Mouse (Mus musculus) small intestine, adult 2 months (tissue): ENCODE results near the gene Cdk5r1. TPM values are rescaled to one million over a fixed set of nuclear protein-coding genes. Genes with fewer than 3 reads are reported as not detected.

Experiments used
- H3K27ac ChIP-seq: fragments of 200-500 bp; 2 replicates; pipeline ENCODE4 v1.5.1; 2012; ENCODE audit warnings: low read depth, low read length, control low read depth, inconsistent platforms; ENCODE audit not compliant: insufficient read depth
- H3K27me3 ChIP-seq: fragments of 200-500 bp; 2 replicates; pipeline ENCODE4 v1.6.1; 2012; ENCODE audit warnings: mild to moderate bottlenecking, moderate library complexity, low read length, inconsistent platforms; ENCODE audit not compliant: control insufficient read depth, insufficient read depth
- H3K36me3 ChIP-seq: fragments of 200-500 bp; 2 replicates; pipeline ENCODE4 v1.6.1; 2012; ENCODE audit warnings: mild to moderate bottlenecking, low read length, control low read depth, inconsistent platforms; ENCODE audit not compliant: control insufficient read depth, insufficient read depth
- H3K4me1 ChIP-seq: fragments of 200-500 bp; 2 replicates; pipeline ENCODE4 v1.6.1; 2012; ENCODE audit warnings: low read length, inconsistent platforms, mixed read lengths; ENCODE audit not compliant: control insufficient read depth, insufficient read depth, insufficient read length
- H3K4me3 ChIP-seq: fragments of 200-500 bp; 2 replicates; pipeline ENCODE4 v1.5.1; 2012; ENCODE audit warnings: low read depth, mild to moderate bottlenecking, control low read depth, inconsistent platforms, low read length, moderate library complexity
- CTCF ChIP-seq: fragments of 200-500 bp; IDR thresholded peaks from 2 replicates; pipeline ENCODE4 v1.5.1; 2012; ENCODE audit warnings: low read depth, mild to moderate bottlenecking, control low read depth, inconsistent platforms, low read length, moderate library complexity, mixed read lengths; ENCODE audit not compliant: insufficient replicate concordance, insufficient read length; ENCODE audit errors: extremely low read depth
- POLR2A ChIP-seq: fragments of 200-500 bp; IDR thresholded peaks from 2 replicates; pipeline ENCODE4 v1.6.1; 2012; ENCODE audit warnings: low read depth, mild to moderate bottlenecking, control low read depth, inconsistent platforms, low read length, moderate library complexity
- WGBS: fragments of 180-500 bp; shearing (Covaris S2); methylation state at CpG from one replicate; pipeline ENCODE4 v1.1.7; 2018; 5-methylcytosine and 5-hydroxymethylcytosine counted together
- polyA plus RNA-seq: library from polyadenylated mRNA; depleted of rRNA; stranded (reverse); fragments of >200 nt; gene quantifications from 2 replicates; pipeline ENCODE4 v1.2.3, GENCODE M21; 2012

Cdk5r1 gene
- polyA plus RNA-seq, 1 experiment = 0.51 TPM

DNA sequence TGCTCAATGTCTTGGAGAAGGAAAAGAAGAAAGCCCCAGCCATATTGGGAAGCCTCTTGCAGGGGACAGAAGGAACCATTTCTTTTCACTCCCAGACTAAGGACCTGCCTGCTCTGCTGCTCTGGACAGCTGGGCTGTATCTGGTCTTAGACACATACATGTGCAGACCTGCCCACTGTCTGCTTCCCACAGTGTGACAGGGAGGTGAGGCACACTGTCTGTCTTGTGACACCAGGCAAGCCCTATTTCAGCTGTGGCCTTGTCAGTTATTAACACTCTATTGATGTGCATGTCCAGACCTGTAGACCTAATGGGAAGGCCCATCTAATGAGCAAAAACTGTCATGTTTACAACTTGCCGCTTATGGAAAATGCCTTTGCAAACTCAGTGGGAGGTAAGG is 38.5 kb downstream of the Cdk5r1 start:
- Histone ChIP-seq H3K4me1 (no peaks in the 10 kb centered on the region), H3K27me3 (no peaks in the 10 kb centered on the region), H3K4me3 (no peak overlapping the region), H3K27ac (no peak overlapping the region), H3K36me3 (peaks cover 8% of the 10 kb centered on the region)
- TF ChIP-seq POLR2A = no peak
- no peak for TF ChIP-seq CTCF
- 85% methylated on average over 1 of the region's 1 CpGs for WGBS

DNA sequence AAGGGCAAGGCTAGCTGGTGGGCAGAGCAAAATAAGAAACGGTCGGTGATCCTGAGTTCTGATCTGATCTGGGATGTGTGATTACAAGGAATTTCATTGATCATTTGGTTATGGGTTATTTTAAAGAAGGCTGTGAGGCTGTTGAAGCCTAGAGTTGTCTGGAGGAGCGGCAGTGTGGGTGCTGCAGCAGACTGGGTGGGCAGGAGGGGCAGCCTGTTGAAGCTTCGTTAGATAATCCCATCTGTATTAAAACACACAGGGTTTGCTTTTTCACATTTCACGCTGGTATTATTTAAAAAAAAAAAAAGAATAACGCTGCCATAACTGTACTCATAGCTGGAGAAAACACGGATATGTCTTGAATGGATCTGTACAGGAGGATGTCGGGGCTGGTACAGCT is 39.1 kb downstream of the Cdk5r1 start:
- WGBS = 89% methylated on average over 8 of the region's 8 CpGs
- no peaks in the 10 kb centered on the region for H3K4me1 ChIP-seq
- no peak overlapping the region for H3K27ac ChIP-seq
- peaks cover 8% of the 10 kb centered on the region for H3K36me3 ChIP-seq
- TF ChIP-seq CTCF (no peak), POLR2A (no peak)
- no peak overlapping the region for H3K4me3 ChIP-seq
- no peaks in the 10 kb centered on the region for H3K27me3 ChIP-seq

DNA sequence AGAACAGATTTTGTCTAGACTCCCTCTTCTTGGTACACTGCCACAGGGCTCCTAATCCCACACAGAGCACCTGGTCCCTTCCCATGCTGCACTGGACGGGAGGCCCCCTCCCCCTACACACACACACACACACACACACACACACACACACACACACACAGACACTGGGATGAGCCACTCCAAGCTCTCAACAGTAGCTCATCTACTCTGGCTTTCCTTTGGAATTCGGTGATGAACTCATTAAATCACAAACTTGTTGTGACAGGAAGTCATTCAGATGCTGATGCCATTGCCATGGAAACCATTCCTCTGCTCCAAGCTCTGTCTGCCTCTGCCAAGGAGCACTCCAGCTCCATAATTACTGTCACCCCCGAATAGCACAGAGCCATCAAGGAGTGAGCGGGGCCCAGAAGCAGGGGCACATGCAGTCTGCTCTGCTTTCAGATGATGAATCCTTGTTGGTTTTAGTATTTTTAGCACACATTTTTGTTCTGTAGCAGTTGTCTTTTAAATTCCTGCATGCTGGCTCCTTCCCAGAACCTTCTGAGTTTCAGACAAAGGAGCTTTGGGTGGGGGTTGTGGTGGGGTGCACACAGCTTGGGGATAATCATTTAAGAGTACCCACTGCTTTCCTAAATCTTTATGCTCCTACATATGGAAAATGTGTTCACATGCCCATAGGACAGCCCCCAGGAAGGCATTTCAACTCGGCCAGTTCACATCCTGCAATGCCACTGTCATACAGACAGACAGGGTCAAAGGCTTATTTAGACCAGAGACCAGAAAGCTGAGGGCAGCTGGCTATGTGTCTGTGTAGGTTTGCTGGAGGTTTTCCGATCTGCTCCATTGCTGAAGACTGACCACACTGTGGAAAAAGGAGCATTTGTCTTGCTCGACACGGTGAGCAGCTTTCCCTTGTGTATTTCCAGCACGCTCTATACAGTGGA is 41.9 kb downstream of the Cdk5r1 start:
- no peak overlapping the region for H3K27ac ChIP-seq
- no peak overlapping the region for H3K4me3 ChIP-seq
- WGBS = 73% methylated on average over 9 of the region's 9 CpGs
- H3K36me3 ChIP-seq = peaks cover 4% of the 10 kb centered on the region
- no peaks in the 10 kb centered on the region for H3K4me1 ChIP-seq
- TF ChIP-seq CTCF (no peak), POLR2A (no peak)
- H3K27me3 ChIP-seq = no peaks in the 10 kb centered on the region

GRCm38 (mm10) chr11:80521148-80521547 is 44.3 kb downstream of the Cdk5r1 start:
- Histone ChIP-seq H3K4me1 (no peaks in the 10 kb centered on the region), H3K36me3 (peaks cover 3% of the 10 kb centered on the region), H3K27me3 (no peaks in the 10 kb centered on the region), H3K4me3 (no peak overlapping the region), H3K27ac (no peak overlapping the region)
- TF ChIP-seq CTCF (no peak), POLR2A (no peak)
- WGBS = 87% methylated on average over 2 of the region's 2 CpGs

GRCm38 (mm10) chr11:80522852-80523251 is 46.0 kb downstream of the Cdk5r1 start:
- H3K27me3 ChIP-seq = no peaks in the 10 kb centered on the region
- no peak for TF ChIP-seq POLR2A
- no peak for TF ChIP-seq CTCF
- H3K27ac ChIP-seq = no peak overlapping the region
- no peak overlapping the region for H3K4me3 ChIP-seq
- 52% methylated on average over 2 of the region's 2 CpGs for WGBS
- peaks cover 3% of the 10 kb centered on the region for H3K36me3 ChIP-seq
- no peaks in the 10 kb centered on the region for H3K4me1 ChIP-seq

GRCm38 (mm10) chr11:80523410-80523809 is 46.6 kb downstream of the Cdk5r1 start:
- 79% methylated on average over 4 of the region's 4 CpGs for WGBS
- Histone ChIP-seq H3K4me1 (no peaks in the 10 kb centered on the region), H3K27me3 (no peaks in the 10 kb centered on the region), H3K4me3 (no peak overlapping the region), H3K27ac (no peak overlapping the region), H3K36me3 (peaks cover 3% of the 10 kb centered on the region)
- TF ChIP-seq POLR2A = no peak

- 87% methylated on average over 5 of the region's 5 CpGs for WGBS
- no peaks in the 10 kb centered on the region for H3K4me1 ChIP-seq
- H3K4me3 ChIP-seq = no peak overlapping the region
- TF ChIP-seq CTCF = no peak
- no peak for TF ChIP-seq POLR2A
- H3K27me3 ChIP-seq = no peaks in the 10 kb centered on the region
- no peak overlapping the region for H3K27ac ChIP-seq
- H3K36me3 ChIP-seq = peaks cover 3% of the 10 kb centered on the region
Observed at GRCm38 (mm10) chr11:80524213-80524612, 47.4 kb downstream of the Cdk5r1 start.
